Mouse (Mus musculus): ENCODE results near the gene Mllt11. TPM values are rescaled to one million over a fixed set of nuclear protein-coding genes. Genes with fewer than 3 reads are reported as not detected.

The Mllt11 gene
- 53.0 and 66.1 TPM in 2 replicates for polyA plus RNA-seq (2012; rRNA removed)

- Histone ChIP-seq H3K36me3 (ENCODE audit: control insufficient read depth, insufficient read depth, low read length) (peaks cover 47% of the 10 kb centered on the region), H3K4me1 (replicated peaks; ENCODE audit: control insufficient read depth, insufficient read depth, low read length) (peaks cover 30% of the 10 kb centered on the region), H3K4me3 (ENCODE audit: control insufficient read depth, insufficient read depth, low read length) (peak within 1 kb of the TSS; percentile 53), H3K27me3 (ENCODE audit: control insufficient read depth, insufficient read depth, low read length) (no peaks in the 10 kb centered on the region), H3K27ac (ENCODE audit: control insufficient read depth, insufficient read depth, low read length) (peak within 1 kb of the TSS; percentile 89)
- peak; percentile 70 for DNase-seq
- TF ChIP-seq CTCF (IDR thresholded peaks at IDR 0.05; ENCODE audit: borderline replicate concordance, control insufficient read depth, extremely low read depth, insufficient read depth, low read length, poor library complexity) (no peak), POLR2A (IDR thresholded peaks at IDR 0.05; ENCODE audit: control insufficient read depth, extremely low read depth, insufficient read depth, low read length, poor library complexity) (no peak)
- 54% methylated on average over 13 of the region's 13 CpGs for WGBS
These were observed at the start of gene Mllt11 for GRCm38 (mm10) chr3:95231298-95232221. TSS of gene Mllt11 (minus strand) at chr3:95232171.

- TF ChIP-seq POLR2A (IDR thresholded peaks at IDR 0.05; ENCODE audit: control insufficient read depth, extremely low read depth, insufficient read depth, low read length, poor library complexity): peak; percentile 48; the same call in 1 of the 2 replicates
- TF ChIP-seq CTCF (IDR thresholded peaks at IDR 0.05; ENCODE audit: borderline replicate concordance, control insufficient read depth, extremely low read depth, insufficient read depth, low read length, poor library complexity): peak; percentile 61
- H3K4me3 ChIP-seq (ENCODE audit: control insufficient read depth, insufficient read depth, low read length): peak within 1 kb of the TSS; percentile 99
- H3K4me1 ChIP-seq (replicated peaks; ENCODE audit: control insufficient read depth, insufficient read depth, low read length): peaks cover 16% of the 10 kb centered on the region
- H3K36me3 ChIP-seq (ENCODE audit: control insufficient read depth, insufficient read depth, low read length): no peaks in the 10 kb centered on the region
- DNase-seq: peak; percentile 99
- peak within 1 kb of the TSS; percentile 93 for H3K27ac ChIP-seq (ENCODE audit: control insufficient read depth, insufficient read depth, low read length)
- under 1% methylated on average over 53 of the region's 53 CpGs for WGBS
- H3K27me3 ChIP-seq (ENCODE audit: control insufficient read depth, insufficient read depth, low read length): no peaks in the 10 kb centered on the region
These were observed 49.5 kb upstream of the Mllt11 start, which contains the start of the genes Mindy1 and Prune1 for GRCm38 (mm10) chr3:95281216-95282126. TSS of gene Mindy1 (plus strand) at chr3:95281345. TSS of gene Prune1 (minus strand) at chr3:95282076.

DNA sequence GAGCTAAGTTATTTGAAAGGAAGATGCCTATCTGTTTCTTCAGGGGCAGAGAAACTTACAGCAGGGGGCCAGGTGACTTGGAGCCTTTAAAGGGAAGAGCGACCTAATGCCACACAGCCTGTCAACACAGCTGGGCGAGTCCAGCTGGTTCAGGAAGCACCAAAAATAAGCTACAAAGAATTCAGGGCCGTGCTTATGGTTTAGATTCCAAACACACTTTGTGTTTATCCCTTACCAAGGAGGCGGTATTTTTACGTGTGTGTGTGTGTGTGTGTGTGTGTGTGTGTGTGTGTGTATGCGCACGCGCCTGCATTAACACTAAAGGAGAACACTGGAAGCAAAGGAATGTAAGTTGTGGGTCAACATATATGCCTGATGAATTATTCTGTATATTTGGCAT, 48.8 kb upstream of the Mllt11 start:
- peak overlapping the region; percentile 47; the same call in 1 of the 2 replicates for H3K27ac ChIP-seq (ENCODE audit: control insufficient read depth, insufficient read depth, low read length)
- peak overlapping the region; percentile 99 for H3K4me3 ChIP-seq (ENCODE audit: control insufficient read depth, insufficient read depth, low read length)
- H3K27me3 ChIP-seq (ENCODE audit: control insufficient read depth, insufficient read depth, low read length): no peaks in the 10 kb centered on the region
- 9% methylated on average over 8 of the region's 8 CpGs for WGBS
- no peak for TF ChIP-seq POLR2A (IDR thresholded peaks at IDR 0.05; ENCODE audit: control insufficient read depth, extremely low read depth, insufficient read depth, low read length, poor library complexity)
- TF ChIP-seq CTCF (IDR thresholded peaks at IDR 0.05; ENCODE audit: borderline replicate concordance, control insufficient read depth, extremely low read depth, insufficient read depth, low read length, poor library complexity): no peak
- peaks cover 15% of the 10 kb centered on the region for H3K4me1 ChIP-seq (replicated peaks; ENCODE audit: control insufficient read depth, insufficient read depth, low read length)
- H3K36me3 ChIP-seq (ENCODE audit: control insufficient read depth, insufficient read depth, low read length): no peaks in the 10 kb centered on the region
- DNase-seq: peak; percentile 9

- Histone ChIP-seq H3K4me1 (replicated peaks; ENCODE audit: control insufficient read depth, insufficient read depth, low read length) (peaks cover 10% of the 10 kb centered on the region), H3K4me3 (ENCODE audit: control insufficient read depth, insufficient read depth, low read length) (no peak overlapping the region), H3K36me3 (ENCODE audit: control insufficient read depth, insufficient read depth, low read length) (no peaks in the 10 kb centered on the region), H3K27ac (ENCODE audit: control insufficient read depth, insufficient read depth, low read length) (no peak overlapping the region), H3K27me3 (ENCODE audit: control insufficient read depth, insufficient read depth, low read length) (no peaks in the 10 kb centered on the region)
- no peak for DNase-seq
- TF ChIP-seq CTCF (IDR thresholded peaks at IDR 0.05; ENCODE audit: borderline replicate concordance, control insufficient read depth, extremely low read depth, insufficient read depth, low read length, poor library complexity) (no peak), POLR2A (IDR thresholded peaks at IDR 0.05; ENCODE audit: control insufficient read depth, extremely low read depth, insufficient read depth, low read length, poor library complexity) (no peak)
- 91% methylated on average over 1 of the region's 1 CpGs for WGBS
These were observed 45.2 kb upstream of the Mllt11 start for GRCm38 (mm10) chr3:95277149-95277551.

DNA sequence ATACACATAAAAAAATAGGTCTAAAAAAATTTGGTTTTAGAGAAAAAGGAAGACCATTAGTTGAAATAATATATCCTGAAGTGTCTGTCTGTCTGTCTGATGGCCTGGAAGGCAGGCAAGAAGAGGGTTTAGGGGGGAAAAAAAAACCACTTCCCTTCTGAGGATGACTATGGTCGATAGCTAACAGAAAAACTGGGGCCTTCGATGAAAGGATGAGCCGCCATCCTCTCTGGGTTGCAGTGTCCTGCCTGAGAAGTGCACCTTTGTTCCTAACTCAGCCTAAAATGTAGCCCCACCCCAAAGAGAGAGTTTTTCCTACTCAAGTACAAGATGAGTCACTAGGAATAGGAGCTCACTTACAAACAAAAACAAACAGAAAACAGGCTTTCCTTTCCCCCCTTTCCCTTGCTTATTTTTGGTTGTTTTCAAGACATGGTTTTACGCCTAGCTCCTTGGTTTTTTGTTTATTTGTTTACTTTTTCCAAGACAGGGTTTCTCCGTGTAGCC, 44.5 kb upstream of the Mllt11 start:
- no peak overlapping the region for H3K4me3 ChIP-seq (ENCODE audit: control insufficient read depth, insufficient read depth, low read length)
- no peaks in the 10 kb centered on the region for H3K36me3 ChIP-seq (ENCODE audit: control insufficient read depth, insufficient read depth, low read length)
- WGBS: 44% methylated on average over 5 of the region's 5 CpGs
- DNase-seq: no peak
- H3K4me1 ChIP-seq (replicated peaks; ENCODE audit: control insufficient read depth, insufficient read depth, low read length): peaks cover 10% of the 10 kb centered on the region
- H3K27me3 ChIP-seq (ENCODE audit: control insufficient read depth, insufficient read depth, low read length): no peaks in the 10 kb centered on the region
- H3K27ac ChIP-seq (ENCODE audit: control insufficient read depth, insufficient read depth, low read length): no peak overlapping the region
- TF ChIP-seq POLR2A (IDR thresholded peaks at IDR 0.05; ENCODE audit: control insufficient read depth, extremely low read depth, insufficient read depth, low read length, poor library complexity) (no peak), CTCF (IDR thresholded peaks at IDR 0.05; ENCODE audit: borderline replicate concordance, control insufficient read depth, extremely low read depth, insufficient read depth, low read length, poor library complexity) (no peak)

GRCm38 (mm10) chr3:95275161-95275560, 43.2 kb upstream of the Mllt11 start:
- H3K27ac ChIP-seq (ENCODE audit: control insufficient read depth, insufficient read depth, low read length): no peak overlapping the region
- H3K4me1 ChIP-seq (replicated peaks; ENCODE audit: control insufficient read depth, insufficient read depth, low read length): peaks cover 2% of the 10 kb centered on the region; the same call in 1 of the 2 replicates
- WGBS: 77% methylated on average over 6 of the region's 6 CpGs
- no peak for TF ChIP-seq POLR2A (IDR thresholded peaks at IDR 0.05; ENCODE audit: control insufficient read depth, extremely low read depth, insufficient read depth, low read length, poor library complexity)
- no peak for TF ChIP-seq CTCF (IDR thresholded peaks at IDR 0.05; ENCODE audit: borderline replicate concordance, control insufficient read depth, extremely low read depth, insufficient read depth, low read length, poor library complexity)
- no peaks in the 10 kb centered on the region for H3K36me3 ChIP-seq (ENCODE audit: control insufficient read depth, insufficient read depth, low read length)
- no peak for DNase-seq
- no peak overlapping the region for H3K4me3 ChIP-seq (ENCODE audit: control insufficient read depth, insufficient read depth, low read length)
- H3K27me3 ChIP-seq (ENCODE audit: control insufficient read depth, insufficient read depth, low read length): no peaks in the 10 kb centered on the region

All from thymus, adult 2 months (tissue).